Mouse (Mus musculus): ENCODE data around the gene Itpka. TPM values are rescaled to one million over a fixed set of nuclear protein-coding genes. Genes with fewer than 3 reads are reported as not detected.

Gene Itpka
- polyA plus RNA-seq, 1 experiment from 2014 or later = 10.5 TPM

DNA sequence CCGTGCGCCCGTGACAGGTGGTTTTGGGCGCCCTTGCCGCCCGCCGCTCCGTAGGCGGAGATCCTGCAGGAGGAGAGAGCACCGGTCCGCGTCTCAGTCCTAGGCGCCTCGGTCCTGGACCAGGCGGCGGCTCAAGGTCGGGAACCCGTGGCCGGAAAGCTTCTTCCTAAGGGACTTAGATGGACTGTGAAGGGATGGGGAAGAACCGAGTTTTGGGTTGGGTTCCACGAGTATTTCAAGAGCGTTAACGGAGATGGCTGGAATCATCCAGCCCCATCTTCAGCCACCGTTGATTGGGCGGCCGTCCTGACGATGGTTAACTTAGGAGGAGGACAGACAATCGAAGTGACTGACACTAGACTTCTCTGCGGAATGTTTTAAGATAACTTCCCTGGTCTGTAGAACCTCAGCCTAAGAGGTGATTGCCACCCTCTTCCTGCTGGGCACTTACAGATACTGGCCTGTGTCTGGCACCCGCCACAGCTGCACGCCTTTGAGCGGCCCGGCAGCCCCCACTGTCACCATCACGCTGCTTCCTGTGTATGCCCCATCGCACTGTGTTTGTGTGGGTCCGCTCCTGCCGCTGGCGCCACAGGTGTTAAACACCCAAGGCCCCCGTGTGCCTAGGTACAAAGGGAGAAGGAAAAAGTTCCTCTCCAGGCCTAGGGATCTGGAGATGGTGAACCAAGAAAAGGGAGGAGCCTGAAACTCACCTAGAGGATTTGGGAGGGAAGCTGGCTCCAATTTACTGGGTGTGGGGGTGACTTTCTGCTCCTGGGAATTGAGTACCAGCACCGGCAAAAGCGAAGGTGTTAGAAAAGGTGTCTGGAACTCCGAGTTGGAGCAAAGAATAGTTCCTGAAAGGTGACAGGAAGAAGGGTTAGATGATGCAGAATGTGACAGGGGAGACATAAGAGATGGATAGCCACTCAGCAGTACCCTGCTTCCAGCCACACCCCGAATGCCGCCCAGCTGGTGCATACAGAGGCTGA is 17.0 kb downstream of the Itpka start:
- WGBS = 5% methylated on average over 44 of the region's 44 CpGs
- no peak for ATAC-seq (ENCODE audit: insufficient number of reproducible peaks, insufficient read depth, low FRiP score, low read depth)
- Histone ChIP-seq H3K4me1 (ENCODE audit: control insufficient read depth, insufficient read depth, low read length) (peaks cover 3% of the 10 kb centered on the region; the same call in 1 of the 2 replicates), H3K4me3 (ENCODE audit: low read depth, low read length) (peak overlapping the region; percentile 57), H3K27me3 (ENCODE audit: control insufficient read depth, insufficient read depth, low read length) (peaks cover 19% of the 10 kb centered on the region), H3K9ac (replicated peaks; ENCODE audit: low read depth, low read length) (0 out of 2 replicates have a peak overlapping the region, but pooled peaks have one; percentile 42), H3K4me2 (replicated peaks; ENCODE audit: low read depth, low read length) (peak overlapping the region; percentile 99), H3K36me3 (ENCODE audit: control insufficient read depth, insufficient read depth, low read length) (peaks cover 4% of the 10 kb centered on the region; the same call in 1 of the 2 replicates), H3K9me3 (ENCODE audit: control insufficient read depth, low read depth, low read length) (no peaks in the 10 kb centered on the region), H3K27ac (ENCODE audit: low read length) (no peak overlapping the region)

GRCm38 (mm10) chr2:119760251-119760650 is 18.1 kb downstream of the Itpka start, which contains the start of gene Ltk:
Ltk (minus strand) TSS chr2:119760431.
- 8% methylated on average over 9 of the region's 9 CpGs for WGBS
- Histone ChIP-seq H3K27me3 (ENCODE audit: control insufficient read depth, insufficient read depth, low read length) (peaks cover 19% of the 10 kb centered on the region), H3K4me2 (replicated peaks; ENCODE audit: low read depth, low read length) (no peak within 1 kb of the TSS), H3K4me3 (ENCODE audit: low read depth, low read length) (no peak within 1 kb of the TSS), H3K9me3 (ENCODE audit: control insufficient read depth, low read depth, low read length) (no peaks in the 10 kb centered on the region), H3K4me1 (ENCODE audit: control insufficient read depth, insufficient read depth, low read length) (peaks cover 3% of the 10 kb centered on the region; the same call in 1 of the 2 replicates), H3K36me3 (ENCODE audit: control insufficient read depth, insufficient read depth, low read length) (peaks cover 10% of the 10 kb centered on the region; the same call in 1 of the 2 replicates), H3K27ac (ENCODE audit: low read length) (no peak within 1 kb of the TSS), H3K9ac (replicated peaks; ENCODE audit: low read depth, low read length) (no peak within 1 kb of the TSS)
- ATAC-seq (ENCODE audit: insufficient number of reproducible peaks, insufficient read depth, low FRiP score, low read depth) = no peak; the same call in 1 of the 2 replicates

DNA sequence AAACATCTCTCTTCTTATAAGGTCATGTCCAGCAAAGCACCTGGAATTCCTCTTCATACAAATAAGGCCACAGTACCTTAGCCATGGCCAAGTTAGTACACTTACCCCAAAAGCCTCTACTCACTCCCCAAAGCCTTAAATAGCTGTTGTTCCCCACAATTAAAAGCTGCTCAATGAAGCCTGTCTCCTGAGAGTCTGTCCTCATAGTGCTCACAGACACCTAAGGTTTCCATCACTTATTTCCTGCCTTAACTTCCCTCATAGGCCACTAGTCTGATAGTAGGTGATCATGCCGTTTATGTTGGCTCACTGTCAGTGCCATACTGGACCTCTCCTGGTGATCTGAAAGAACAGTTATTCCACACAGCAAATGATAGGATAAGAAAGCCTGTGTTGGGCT is 20.1 kb downstream of the Itpka start:
- ATAC-seq (ENCODE audit: insufficient number of reproducible peaks, insufficient read depth, low FRiP score, low read depth) = no peak
- no peak overlapping the region for H3K27ac ChIP-seq (ENCODE audit: low read length)
- H3K4me1 ChIP-seq (ENCODE audit: control insufficient read depth, insufficient read depth, low read length) = peaks cover 3% of the 10 kb centered on the region; the same call in 1 of the 2 replicates
- H3K4me2 ChIP-seq (replicated peaks; ENCODE audit: low read depth, low read length) = no peak overlapping the region
- H3K4me3 ChIP-seq (ENCODE audit: low read depth, low read length) = no peak overlapping the region
- no peak overlapping the region for H3K9ac ChIP-seq (replicated peaks; ENCODE audit: low read depth, low read length)
- no peaks in the 10 kb centered on the region for H3K9me3 ChIP-seq (ENCODE audit: control insufficient read depth, low read depth, low read length)
- H3K27me3 ChIP-seq (ENCODE audit: control insufficient read depth, insufficient read depth, low read length) = peaks cover 12% of the 10 kb centered on the region
- H3K36me3 ChIP-seq (ENCODE audit: control insufficient read depth, insufficient read depth, low read length) = peaks cover 19% of the 10 kb centered on the region; the same call in 1 of the 2 replicates
- 58% methylated on average over 1 of the region's 1 CpGs for WGBS

DNA sequence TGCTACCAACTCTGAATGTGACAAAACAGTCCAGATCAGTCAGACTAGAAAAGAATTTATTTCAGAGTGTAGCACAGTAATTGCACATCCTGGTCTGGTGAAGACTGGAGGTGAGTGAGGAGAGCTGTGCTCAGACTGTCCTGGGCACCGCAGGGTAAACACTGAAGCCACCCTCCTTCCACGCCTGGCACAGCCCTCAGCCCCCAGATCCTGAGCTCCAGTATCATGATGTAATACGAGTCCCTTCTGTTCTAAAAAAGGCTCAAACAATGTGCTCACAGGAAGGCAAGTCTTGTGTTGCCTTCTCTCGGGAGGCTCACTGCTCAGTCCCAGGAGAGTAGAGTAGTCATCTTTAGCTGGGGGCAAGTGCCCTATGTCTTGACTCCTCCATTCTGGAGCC is 21.8 kb downstream of the Itpka start:
- H3K4me3 ChIP-seq (ENCODE audit: low read depth, low read length) = no peak overlapping the region
- H3K36me3 ChIP-seq (ENCODE audit: control insufficient read depth, insufficient read depth, low read length) = peaks cover 29% of the 10 kb centered on the region; the same call in 1 of the 2 replicates
- H3K4me2 ChIP-seq (replicated peaks; ENCODE audit: low read depth, low read length) = no peak overlapping the region
- no peaks in the 10 kb centered on the region; the same call in 1 of the 2 replicates for H3K4me1 ChIP-seq (ENCODE audit: control insufficient read depth, insufficient read depth, low read length)
- H3K27me3 ChIP-seq (ENCODE audit: control insufficient read depth, insufficient read depth, low read length) = peaks cover under 1% of the 10 kb centered on the region; the same call in 1 of the 2 replicates
- ATAC-seq (ENCODE audit: insufficient number of reproducible peaks, insufficient read depth, low FRiP score, low read depth) = no peak
- no peak overlapping the region for H3K9ac ChIP-seq (replicated peaks; ENCODE audit: low read depth, low read length)
- WGBS = 65% methylated on average over 4 of the region's 4 CpGs
- H3K9me3 ChIP-seq (ENCODE audit: control insufficient read depth, low read depth, low read length) = no peaks in the 10 kb centered on the region
- H3K27ac ChIP-seq (ENCODE audit: low read length) = no peak overlapping the region

GRCm38 (mm10) chr2:119767246-119767645 is 25.1 kb downstream of the Itpka start:
- no peaks in the 10 kb centered on the region for H3K27me3 ChIP-seq (ENCODE audit: control insufficient read depth, insufficient read depth, low read length)
- WGBS = 95% methylated on average over 6 of the region's 6 CpGs
- H3K9me3 ChIP-seq (ENCODE audit: control insufficient read depth, low read depth, low read length) = no peaks in the 10 kb centered on the region
- peaks cover 47% of the 10 kb centered on the region for H3K36me3 ChIP-seq (ENCODE audit: control insufficient read depth, insufficient read depth, low read length)
- no peak overlapping the region for H3K4me2 ChIP-seq (replicated peaks; ENCODE audit: low read depth, low read length)
- no peak overlapping the region for H3K27ac ChIP-seq (ENCODE audit: low read length)
- no peaks in the 10 kb centered on the region for H3K4me1 ChIP-seq (ENCODE audit: control insufficient read depth, insufficient read depth, low read length)
- H3K9ac ChIP-seq (replicated peaks; ENCODE audit: low read depth, low read length) = no peak overlapping the region
- no peak overlapping the region for H3K4me3 ChIP-seq (ENCODE audit: low read depth, low read length)
- ATAC-seq (ENCODE audit: insufficient number of reproducible peaks, insufficient read depth, low FRiP score, low read depth) = no peak

DNA sequence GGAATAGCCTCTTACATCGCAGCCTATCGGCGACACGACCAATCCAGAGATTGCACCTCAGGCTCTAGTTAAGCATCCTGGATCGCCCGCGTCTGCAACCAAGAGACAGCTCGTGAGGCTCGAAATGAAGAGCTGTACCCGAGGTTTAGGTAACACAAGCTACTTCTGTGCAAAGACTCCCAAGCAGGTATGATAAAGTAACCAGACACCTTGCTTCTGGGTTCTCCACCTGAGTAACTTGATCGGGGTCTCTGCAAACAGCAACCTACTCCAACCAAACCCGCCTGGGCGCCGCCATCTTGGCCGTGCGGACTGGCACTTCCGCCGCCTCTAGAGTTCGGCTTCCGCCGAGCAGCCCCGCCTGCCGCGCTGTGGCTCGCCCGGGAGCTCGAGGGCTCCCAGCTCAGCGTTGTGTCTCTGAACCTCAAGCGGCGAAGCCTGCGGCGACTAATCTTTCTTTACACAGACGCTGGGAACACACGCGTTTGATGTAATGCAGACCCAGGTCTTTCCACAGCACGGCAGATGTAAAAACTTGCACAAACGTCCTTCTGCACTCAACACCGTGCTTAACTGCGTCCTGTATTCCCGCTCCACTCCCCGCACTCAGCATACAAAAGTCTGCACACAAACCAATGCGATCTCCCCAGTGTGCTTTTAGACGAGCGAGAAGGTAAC is 45.2 kb downstream of the Itpka start, which contains the start of gene Rpap1:
Rpap1 (minus strand) TSS at position 332 of the 678 bp plus-strand sequence.
- no peaks in the 10 kb centered on the region for H3K27me3 ChIP-seq (ENCODE audit: control insufficient read depth, insufficient read depth, low read length)
- peaks cover 9% of the 10 kb centered on the region for H3K36me3 ChIP-seq (ENCODE audit: control insufficient read depth, insufficient read depth, low read length)
- peaks cover 6% of the 10 kb centered on the region; the same call in 1 of the 2 replicates for H3K4me1 ChIP-seq (ENCODE audit: control insufficient read depth, insufficient read depth, low read length)
- peak within 1 kb of the TSS; percentile 44 for H3K4me2 ChIP-seq (replicated peaks; ENCODE audit: low read depth, low read length)
- WGBS = under 1% methylated on average over 44 of the region's 44 CpGs
- peak within 1 kb of the TSS; percentile 73; the same call in 1 of the 2 replicates for H3K27ac ChIP-seq (ENCODE audit: low read length)
- H3K9me3 ChIP-seq (ENCODE audit: control insufficient read depth, low read depth, low read length) = no peaks in the 10 kb centered on the region
- H3K9ac ChIP-seq (replicated peaks; ENCODE audit: low read depth, low read length) = peak within 1 kb of the TSS; percentile 39
- peak within 1 kb of the TSS; percentile 40 for H3K4me3 ChIP-seq (ENCODE audit: low read depth, low read length)
- ATAC-seq (ENCODE audit: insufficient number of reproducible peaks, insufficient read depth, low FRiP score, low read depth) = peak; percentile 88

DNA sequence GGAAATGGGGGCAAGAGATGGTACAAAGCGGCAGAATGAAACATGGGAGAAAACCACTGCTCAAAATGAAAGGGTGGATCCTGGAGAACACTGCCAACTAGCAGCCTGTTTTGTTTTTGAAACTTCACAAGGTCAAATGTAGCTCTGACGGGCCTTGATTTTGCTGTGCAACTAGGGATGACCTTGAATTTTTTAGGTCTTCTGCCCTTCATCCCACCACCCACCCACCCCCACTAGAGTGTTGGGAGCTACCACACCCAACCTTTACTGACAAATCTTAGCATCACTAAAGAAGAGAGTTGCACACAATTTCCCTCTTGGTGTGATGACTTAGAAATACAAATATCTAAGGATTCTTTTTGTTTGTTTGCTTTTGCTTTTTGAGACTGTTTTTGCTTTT is 47.9 kb downstream of the Itpka start:
- Histone ChIP-seq H3K9ac (replicated peaks; ENCODE audit: low read depth, low read length) (no peak overlapping the region), H3K4me1 (ENCODE audit: control insufficient read depth, insufficient read depth, low read length) (peaks cover 6% of the 10 kb centered on the region; the same call in 1 of the 2 replicates)
- 84% methylated on average over 2 of the region's 2 CpGs for WGBS

GRCm38 (mm10) chr2:119797279-119797783 is 55.2 kb downstream of the Itpka start, which contains the start of gene Tyro3:
Tyro3 (plus strand) TSS chr2:119797733.
- H3K36me3 ChIP-seq (ENCODE audit: control insufficient read depth, insufficient read depth, low read length) = no peaks in the 10 kb centered on the region
- no peak within 1 kb of the TSS for H3K4me3 ChIP-seq (ENCODE audit: low read depth, low read length)
- no peaks in the 10 kb centered on the region for H3K27me3 ChIP-seq (ENCODE audit: control insufficient read depth, insufficient read depth, low read length)
- no peak within 1 kb of the TSS for H3K4me2 ChIP-seq (replicated peaks; ENCODE audit: low read depth, low read length)
- H3K27ac ChIP-seq (ENCODE audit: low read length) = no peak within 1 kb of the TSS
- no peak within 1 kb of the TSS for H3K9ac ChIP-seq (replicated peaks; ENCODE audit: low read depth, low read length)
- no peak for ATAC-seq (ENCODE audit: insufficient number of reproducible peaks, insufficient read depth, low FRiP score, low read depth)
- WGBS = 66% methylated on average over 5 of the region's 5 CpGs
- H3K4me1 ChIP-seq (ENCODE audit: control insufficient read depth, insufficient read depth, low read length) = peaks cover 17% of the 10 kb centered on the region
- H3K9me3 ChIP-seq (ENCODE audit: control insufficient read depth, low read depth, low read length) = no peaks in the 10 kb centered on the region

More for the DNA sequence above, 47.9 kb downstream of the Itpka start:
- H3K4me3 ChIP-seq (ENCODE audit: low read depth, low read length) = no peak overlapping the region
- H3K27ac ChIP-seq (ENCODE audit: low read length) = no peak overlapping the region
- no peaks in the 10 kb centered on the region for H3K27me3 ChIP-seq (ENCODE audit: control insufficient read depth, insufficient read depth, low read length)
- no peak for ATAC-seq (ENCODE audit: insufficient number of reproducible peaks, insufficient read depth, low FRiP score, low read depth)
- no peaks in the 10 kb centered on the region for H3K9me3 ChIP-seq (ENCODE audit: control insufficient read depth, low read depth, low read length)
- no peak overlapping the region for H3K4me2 ChIP-seq (replicated peaks; ENCODE audit: low read depth, low read length)
- H3K36me3 ChIP-seq (ENCODE audit: control insufficient read depth, insufficient read depth, low read length) = no peaks in the 10 kb centered on the region; the same call in 1 of the 2 replicates
